Mouse (Mus musculus) left cerebral cortex, adult 2 months (tissue): ENCODE data around the gene Msi1. TPM values are rescaled to one million over a fixed set of nuclear protein-coding genes. Genes with fewer than 3 reads are reported as not detected.

Experiments used
- DNase-seq, 2 experiments: peaks; one replicate each; pipeline ENCODE4 v3.0.0; 2021 to 2022; ENCODE audit warnings: low spot score in 2 of 2, mixed read lengths in 1 of 2; ENCODE audit errors: extremely low spot score in 1 of 2
- H3K27ac ChIP-seq: fragments of 200-600 bp; 2 replicates; pipeline ENCODE4 v1.8.1; 2022
- H3K4me3 ChIP-seq: fragments of 200-600 bp; 2 replicates; pipeline ENCODE4 v1.8.1; 2022
- CTCF ChIP-seq: fragments of 200-600 bp; IDR thresholded peaks from 2 replicates; pipeline ENCODE4 v1.8.1; 2022; ENCODE audit warnings: antibody characterized with exemption, mild to moderate bottlenecking, moderate library complexity
- intact Hi-C: fragments of 180-260 bp; cut with DNase I; formaldehyde crosslinking; loops from one replicate; pipeline ENCODE4 v1.15.1; 2025
- total RNA-seq, 2 experiments: library from RNA; stranded (reverse); gene quantifications; 2 replicates each; pipeline ENCODE4 v1.2.3; 2021

Gene Msi1
- total RNA-seq, 2 experiments from 2014 or later = 46.1 to 51.8 TPM

- no peak for TF ChIP-seq CTCF
- no peak overlapping the region for H3K27ac ChIP-seq
- DNase-seq = no peak
- H3K4me3 ChIP-seq = no peak overlapping the region
- intact Hi-C loops = no loop called here
Measured at GRCm38 (mm10) chr5:115498307-115499240, 69.2 kb downstream of the Msi1 start.

GRCm38 (mm10) chr5:115500383-115500935 lies 71.1 kb downstream of the Msi1 start:
- no peak overlapping the region for H3K27ac ChIP-seq
- TF ChIP-seq CTCF = no peak
- intact Hi-C loops = no loop called here
- no peak overlapping the region for H3K4me3 ChIP-seq
- DNase-seq = no peak

- Histone ChIP-seq H3K27ac (no peak overlapping the region), H3K4me3 (no peak overlapping the region)
- DNase-seq = no peak
- TF ChIP-seq CTCF = no peak
- intact Hi-C loops = no loop called here
Measured at GRCm38 (mm10) chr5:115503035-115503434, 73.6 kb downstream of the Msi1 start.

Other genes with a start within 250 kb of the Msi1 start
- 100 to 1,000 TPM; 319 to 335 TPM for gene Cabp1, start 235.2 kb upstream of the Msi1 start, total RNA-seq
- 100 to 1,000 TPM; 116 to 117 TPM for gene Pop5, start 193.8 kb upstream of the Msi1 start, total RNA-seq
- 100 to 1,000 TPM; 253 to 265 TPM for gene Rnf10, start 156.7 kb upstream of the Msi1 start, total RNA-seq
- 10 to 100 TPM; 39.9 to 41.9 TPM for gene Coq5, start 149.9 kb upstream of the Msi1 start, total RNA-seq
- gene Dynll1, start 128.6 kb upstream of the Msi1 start, total RNA-seq = 100 to 1,000 TPM; 608 to 642 TPM
- 10 to 100 TPM; 68.0 to 74.5 TPM for gene Srsf9, start 102.4 kb upstream of the Msi1 start, total RNA-seq
- 10 to 100 TPM; 20.6 to 20.9 TPM for gene Gatc, start 88.4 kb upstream of the Msi1 start, total RNA-seq
- gene Triap1, start 88.4 kb upstream of the Msi1 start, total RNA-seq = 10 to 100 TPM; 21.4 to 24.5 TPM
- gene Cox6a1, start 80.6 kb upstream of the Msi1 start, total RNA-seq = 100 to 1,000 TPM; 701 to 719 TPM
- gene Pla2g1b, start 36.7 kb downstream of the Msi1 start, total RNA-seq = not detected
- gene Sirt4, start 55.1 kb downstream of the Msi1 start, total RNA-seq = 10 to 100 TPM; 40.7 to 43.5 TPM
- gene Pxn, start 77.1 kb downstream of the Msi1 start, total RNA-seq = 10 to 100 TPM; 22.8 to 25.7 TPM
- gene Rplp0, start 129.9 kb downstream of the Msi1 start, total RNA-seq = 100 to 1,000 TPM; 183 to 187 TPM
- gene Gcn1l1, start 135.7 kb downstream of the Msi1 start, total RNA-seq = 10 to 100 TPM; 70.7 to 73.2 TPM
- gene Rab35, start 202.3 kb downstream of the Msi1 start, total RNA-seq = 100 to 1,000 TPM in 1 of 2 experiments, 10 to 100 TPM in 1; 99.5 to 101 TPM